Mouse (Mus musculus) stomach, embryonic 14.5 days (tissue): ENCODE data around the gene Tm4sf19. TPM values are rescaled to one million over a fixed set of nuclear protein-coding genes. Genes with fewer than 3 reads are reported as not detected.

Experiments used
- ATAC-seq: fragments of 200-750 bp; cut with Nextera tagmentation; 2 replicates; pipeline ENCODE4 v1.8.0; 2017; ENCODE audit warnings: low read depth, moderate TSS enrichment; ENCODE audit not compliant: insufficient number of reproducible peaks, insufficient read depth, low FRiP score
- H3K27ac ChIP-seq: fragments of 300-500 bp; sonication (generic); 2 replicates; pipeline ENCODE4 v1.5.1; 2014; ENCODE audit warnings: mild to moderate bottlenecking, low read length, moderate library complexity, mixed read lengths
- H3K27me3 ChIP-seq: fragments of 300-500 bp; sonication (generic); 2 replicates; pipeline ENCODE4 v1.6.1; 2014; ENCODE audit warnings: low read length, control low read depth, mixed read lengths; ENCODE audit not compliant: control insufficient read depth, insufficient read depth
- H3K36me3 ChIP-seq: fragments of 300-500 bp; sonication (generic); 2 replicates; pipeline ENCODE4 v1.6.1; 2014; ENCODE audit warnings: mild to moderate bottlenecking, control low read depth, low read length, moderate library complexity, mixed read lengths; ENCODE audit not compliant: control insufficient read depth, insufficient read depth
- H3K4me1 ChIP-seq: fragments of 300-500 bp; sonication (generic); 2 replicates; pipeline ENCODE4 v1.6.1; 2014; ENCODE audit warnings: low read length, control low read depth, mixed read lengths; ENCODE audit not compliant: control insufficient read depth, insufficient read depth
- H3K4me2 ChIP-seq: fragments of 300-500 bp; sonication (generic); replicated peaks from 2 replicates; pipeline ENCODE4 v1.6.1; 2014; ENCODE audit warnings: low read depth, low read length, control low read depth
- H3K4me3 ChIP-seq: fragments of 300-500 bp; sonication (generic); 2 replicates; pipeline ENCODE4 v1.5.1; 2014; ENCODE audit warnings: low read depth, low read length, control low read depth
- H3K9ac ChIP-seq: fragments of 300-500 bp; sonication (generic); replicated peaks from 2 replicates; pipeline ENCODE4 v1.6.1; 2014; ENCODE audit warnings: low read depth, mild to moderate bottlenecking, control low read depth, low read length, moderate library complexity, mixed read lengths
- H3K9me3 ChIP-seq: fragments of 300-500 bp; sonication (generic); 2 replicates; pipeline ENCODE4 v1.6.1; 2016; ENCODE audit warnings: low read depth, low read length, control low read depth; ENCODE audit not compliant: control insufficient read depth
- WGBS: fragments of 180-500 bp; shearing (Covaris S2); extraction: QIAGEN DNeasy Blood & Tissue Kit; methylation state at CpG from one replicate; pipeline ENCODE4 v1.1.7; 2014; 5-methylcytosine and 5-hydroxymethylcytosine counted together
- polyA plus RNA-seq: library from polyadenylated mRNA; unstranded; fragments of >200 nt; fragmentation: Nextera tagmentation; extraction: Ambion mirVana; gene quantifications from 2 replicates; pipeline ENCODE4 v1.2.1, GENCODE M21; 2014

The Tm4sf19 gene
- polyA plus RNA-seq, 1 experiment from 2014 or later, result not detected

- no peak for ATAC-seq
Measured at GRCm38 (mm10) chr16:32406671-32407070, 6.4 kb downstream of the Tm4sf19 start.

GRCm38 (mm10) chr16:32407730-32408129 lies 7.4 kb downstream of the Tm4sf19 start:
- no peak for ATAC-seq
- whole genome bisulfite sequencing, result 70% methylated on average over 10 of the region's 10 CpGs
- Histone ChIP-seq H3K27me3 (no peaks in the 10 kb centered on the region), H3K36me3 (no peaks in the 10 kb centered on the region), H3K9me3 (no peaks in the 10 kb centered on the region), H3K27ac (no peak overlapping the region), H3K9ac (no peak overlapping the region), H3K4me3 (no peak overlapping the region), H3K4me1 (no peaks in the 10 kb centered on the region), H3K4me2 (no peak overlapping the region)

More at GRCm38 (mm10) chr16:32406671-32407070, 6.4 kb downstream of the Tm4sf19 start:
- WGBS, result 76% methylated on average over 6 of the region's 6 CpGs
- Histone ChIP-seq H3K4me2 (no peak overlapping the region), H3K27ac (no peak overlapping the region), H3K9ac (no peak overlapping the region), H3K36me3 (no peaks in the 10 kb centered on the region), H3K27me3 (no peaks in the 10 kb centered on the region), H3K9me3 (no peaks in the 10 kb centered on the region), H3K4me3 (no peak overlapping the region), H3K4me1 (no peaks in the 10 kb centered on the region)

DNA sequence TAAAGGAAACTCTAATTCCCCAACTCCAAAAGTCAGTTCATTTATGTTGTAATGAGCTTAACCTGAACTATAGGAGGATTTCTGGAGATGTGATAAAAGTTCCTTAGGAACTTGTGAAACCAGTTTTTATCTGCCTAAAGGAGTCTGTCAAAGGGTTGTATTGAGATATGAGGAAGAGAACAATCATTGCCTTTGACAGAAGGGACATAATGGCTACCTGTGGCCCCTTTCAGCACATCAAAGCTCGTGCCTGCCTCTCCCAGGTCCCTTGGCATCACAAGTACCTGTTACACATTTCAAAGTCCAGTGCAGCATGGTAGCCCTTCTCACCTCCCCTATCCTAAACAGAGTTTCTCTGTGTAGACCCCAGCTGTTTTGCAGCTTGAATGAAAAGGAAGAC lies 17.2 kb downstream of the Tm4sf19 start:
- H3K4me1 ChIP-seq, result peaks cover 10% of the 10 kb centered on the region
- no peak for ATAC-seq
- no peaks in the 10 kb centered on the region for H3K27me3 ChIP-seq
- no peaks in the 10 kb centered on the region for H3K9me3 ChIP-seq
- no peak overlapping the region for H3K4me2 ChIP-seq
- no peak overlapping the region for H3K27ac ChIP-seq
- H3K36me3 ChIP-seq, result no peaks in the 10 kb centered on the region
- H3K4me3 ChIP-seq, result no peak overlapping the region
- WGBS, result 41% methylated on average over 1 of the region's 1 CpGs
- no peak overlapping the region for H3K9ac ChIP-seq

DNA sequence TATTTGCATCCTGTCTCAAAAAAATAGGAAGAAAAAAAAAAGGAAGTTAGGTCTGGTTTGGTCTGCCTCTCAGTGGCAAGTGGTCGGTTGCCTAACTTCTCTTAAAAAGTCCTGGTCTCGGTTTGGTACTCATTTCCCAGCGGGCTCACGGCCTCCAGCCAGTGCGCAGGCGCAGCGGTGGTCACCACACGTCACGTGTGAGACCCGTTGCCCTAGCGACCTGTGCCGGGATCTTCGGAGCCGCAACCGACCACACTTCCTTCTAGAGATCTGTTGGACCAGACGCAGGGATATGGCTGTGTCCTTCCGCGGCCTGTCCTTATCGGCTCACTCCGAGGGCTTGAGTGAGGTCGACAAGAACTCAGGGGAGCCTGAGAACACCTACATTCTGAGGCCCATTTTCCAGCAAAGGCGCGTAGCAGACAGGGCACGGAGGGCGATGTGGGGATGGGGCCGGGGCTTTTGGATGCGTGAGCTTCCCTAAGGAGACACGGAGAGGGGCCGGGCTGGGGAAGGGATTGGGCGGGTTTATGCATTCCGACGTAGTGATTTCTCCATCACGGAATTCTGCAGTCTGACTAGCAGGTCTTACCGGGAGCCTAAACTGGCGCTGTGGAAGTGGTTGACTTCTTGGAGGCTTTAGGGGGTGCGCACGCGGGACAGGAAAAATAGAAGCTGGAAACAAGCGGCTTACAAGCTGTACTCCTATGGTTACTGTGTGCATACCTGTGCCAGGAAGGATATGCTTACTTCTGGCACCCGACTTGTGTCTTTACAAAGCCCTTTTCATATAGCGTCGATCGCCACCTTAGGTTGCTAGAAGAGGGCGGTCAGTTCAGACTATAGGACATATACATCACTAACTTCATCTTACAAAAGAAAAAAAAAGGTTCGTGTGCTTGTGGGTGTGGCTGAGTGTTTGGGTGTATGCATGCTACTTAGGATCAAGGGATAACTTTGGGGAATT lies 19.5 kb downstream of the Tm4sf19 start, which contains the start of gene Tctex1d2:
Tctex1d2 (plus strand) TSS at position 186 of the 967 bp plus-strand sequence.
- H3K27me3 ChIP-seq, result no peaks in the 10 kb centered on the region
- under 1% methylated on average over 45 of the region's 45 CpGs for WGBS
- peak within 1 kb of the TSS; percentile 87 for H3K27ac ChIP-seq

DNA sequence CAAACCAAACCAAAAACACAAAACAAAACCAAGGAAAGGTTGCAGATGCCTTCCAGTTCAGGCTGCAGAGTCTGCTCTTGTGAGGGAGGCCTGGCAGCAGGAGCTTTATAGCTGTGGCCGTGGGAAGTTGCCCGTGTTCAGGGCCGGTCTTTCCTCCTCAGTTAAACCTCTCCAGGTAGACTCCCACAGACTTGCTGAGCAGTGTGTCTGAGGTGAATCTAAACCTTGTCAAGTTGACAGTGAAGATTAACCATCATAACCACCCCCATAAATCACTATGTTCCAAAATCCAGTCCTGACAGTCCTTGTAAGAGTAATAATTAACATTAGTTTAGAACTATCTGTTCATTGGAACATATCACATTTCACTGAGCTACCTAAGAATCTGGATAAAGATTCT lies 27.2 kb downstream of the Tm4sf19 start:
- Histone ChIP-seq H3K4me2 (no peak overlapping the region), H3K27ac (no peak overlapping the region), H3K27me3 (no peaks in the 10 kb centered on the region), H3K4me1 (peaks cover 9% of the 10 kb centered on the region; the same call in 1 of the 2 replicates), H3K4me3 (no peak overlapping the region), H3K9me3 (no peaks in the 10 kb centered on the region), H3K9ac (no peak overlapping the region), H3K36me3 (no peaks in the 10 kb centered on the region)
- ATAC-seq, result no peak
- WGBS, result 84% methylated on average over 3 of the region's 3 CpGs

More for the DNA sequence above, 19.5 kb downstream of the Tm4sf19 start, which contains the start of gene Tctex1d2:
- H3K4me2 ChIP-seq, result peak within 1 kb of the TSS; percentile 84
- H3K9ac ChIP-seq, result peak within 1 kb of the TSS; percentile 57
- peak within 1 kb of the TSS; percentile 58 for H3K4me3 ChIP-seq
- no peaks in the 10 kb centered on the region for H3K36me3 ChIP-seq
- no peaks in the 10 kb centered on the region for H3K9me3 ChIP-seq
- ATAC-seq, result peak; percentile 94
- peaks cover 10% of the 10 kb centered on the region for H3K4me1 ChIP-seq

- Histone ChIP-seq H3K9me3 (no peaks in the 10 kb centered on the region), H3K36me3 (no peaks in the 10 kb centered on the region), H3K4me2 (peak within 1 kb of the TSS; percentile 86), H3K27ac (peak within 1 kb of the TSS; percentile 82), H3K4me1 (peaks cover 9% of the 10 kb centered on the region; the same call in 1 of the 2 replicates), H3K4me3 (peak within 1 kb of the TSS; percentile 77), H3K27me3 (no peaks in the 10 kb centered on the region), H3K9ac (peak within 1 kb of the TSS; percentile 57)
- WGBS, result under 1% methylated on average over 54 of the region's 54 CpGs
- ATAC-seq, result peak; percentile 97
Measured at GRCm38 (mm10) chr16:32430474-32431046, 30.3 kb downstream of the Tm4sf19 start, which contains the start of gene Pcyt1a. TSS of gene Pcyt1a (plus strand) at chr16:32430921.

- H3K4me2 ChIP-seq, result peak overlapping the region; percentile 86
- WGBS, result under 1% methylated on average over 28 of the region's 28 CpGs
- H3K27me3 ChIP-seq, result no peaks in the 10 kb centered on the region
- peak overlapping the region; percentile 57 for H3K9ac ChIP-seq
- H3K9me3 ChIP-seq, result no peaks in the 10 kb centered on the region
- peak overlapping the region; percentile 77 for H3K4me3 ChIP-seq
- H3K36me3 ChIP-seq, result no peaks in the 10 kb centered on the region
- peak overlapping the region; percentile 82; the same call in 1 of the 2 replicates for H3K27ac ChIP-seq
- peaks cover 9% of the 10 kb centered on the region; the same call in 1 of the 2 replicates for H3K4me1 ChIP-seq
- peak; percentile 57; the same call in 1 of the 2 replicates for ATAC-seq
Measured at GRCm38 (mm10) chr16:32431047-32431591, 30.8 kb downstream of the Tm4sf19 start.

DNA sequence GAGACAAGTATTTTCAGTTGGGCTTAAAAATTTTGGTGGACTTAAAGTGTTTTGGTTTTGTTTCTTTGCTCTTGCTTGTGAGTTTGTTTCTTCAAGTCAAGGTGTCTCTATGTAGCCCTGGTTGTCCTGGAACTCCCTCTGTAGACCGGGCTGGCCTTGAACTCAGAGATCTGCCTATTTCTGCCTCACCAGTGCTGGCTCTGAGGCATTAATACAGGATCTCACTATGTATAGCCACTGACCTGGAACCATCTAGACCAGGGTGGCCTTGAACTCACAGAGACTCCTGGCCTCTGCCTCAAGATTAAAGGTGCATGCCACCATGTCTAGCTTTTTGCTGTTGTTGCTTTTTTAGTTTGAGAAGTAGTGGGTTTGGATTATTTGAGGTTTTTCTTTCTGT lies 31.6 kb downstream of the Tm4sf19 start:
- ATAC-seq, result no peak
- Histone ChIP-seq H3K36me3 (no peaks in the 10 kb centered on the region), H3K27ac (no peak overlapping the region), H3K4me2 (peak overlapping the region; percentile 86), H3K4me3 (0 out of 2 replicates have a peak overlapping the region, but pooled peaks have one; percentile 77), H3K9ac (no peak overlapping the region), H3K27me3 (no peaks in the 10 kb centered on the region), H3K9me3 (no peaks in the 10 kb centered on the region), H3K4me1 (peaks cover 9% of the 10 kb centered on the region; the same call in 1 of the 2 replicates)
- WGBS, result 86% methylated on average over 1 of the region's 1 CpGs
